Mouse (Mus musculus) MEL (cell line): ENCODE results near the gene Zfp146. TPM values are rescaled to one million over a fixed set of nuclear protein-coding genes. Genes with fewer than 3 reads are reported as not detected.

Experiments
- DNase-seq: peaks from one replicate; pipeline ENCODE4 v3.0.0; 2011; ENCODE audit warnings: low read depth, low spot score
- H3K27ac ChIP-seq: 2 replicates; pipeline ENCODE4 v1.5.1; 2012; ENCODE audit warnings: low read depth, mild to moderate bottlenecking, control low read depth, low read length, moderate library complexity; ENCODE audit not compliant: control insufficient read depth
- H3K27me3 ChIP-seq, 2 experiments: fragments of 150-350 bp in 1 of 2; sonication (generic) in 1 of 2; 2 replicates each; pipeline ENCODE4 v1.6.1; 2012; ENCODE audit warnings: low read length in 2 of 2, mild to moderate bottlenecking in 2 of 2, improper control_type of control experiment in 1 of 2, moderate library complexity in 1 of 2; ENCODE audit not compliant: insufficient read depth in 2 of 2, control insufficient read depth in 1 of 2
- H3K36me3 ChIP-seq, 2 experiments: 2 replicates each; pipeline ENCODE4 v1.6.1; 2012 to 2014; ENCODE audit warnings: low read length in 2 of 2, improper control_type of control experiment in 1 of 2, inconsistent platforms in 1 of 2, mild to moderate bottlenecking in 1 of 2; ENCODE audit not compliant: insufficient read depth in 2 of 2, control insufficient read depth in 1 of 2
- H3K4me1 ChIP-seq, 2 experiments: fragments of 150-350 bp in 1 of 2; sonication (generic) in 1 of 2; 2 replicates each; pipeline ENCODE4 v1.6.1; 2012; ENCODE audit warnings: low read length in 2 of 2, improper control_type of control experiment in 1 of 2, mild to moderate bottlenecking in 1 of 2; ENCODE audit not compliant: insufficient read depth in 2 of 2, control insufficient read depth in 1 of 2
- H3K4me3 ChIP-seq, 2 experiments: fragments of 150-350 bp in 1 of 2; sonication (generic) in 1 of 2; 2 replicates each; pipeline ENCODE4 v1.5.1; 2012; ENCODE audit warnings: low read depth in 2 of 2, low read length in 2 of 2, mild to moderate bottlenecking in 2 of 2, moderate library complexity in 2 of 2, control low read depth in 1 of 2, improper control_type of control experiment in 1 of 2; ENCODE audit not compliant: control insufficient read depth in 1 of 2, insufficient read depth in 1 of 2
- H3K79me2 ChIP-seq: 2 replicates; pipeline ENCODE4 v1.6.1; 2012; ENCODE audit warnings: mild to moderate bottlenecking, low read length, moderate library complexity; ENCODE audit not compliant: control insufficient read depth, poor library complexity, insufficient read depth
- H3K9ac ChIP-seq: 2 replicates; pipeline ENCODE4 v1.6.1; 2012; ENCODE audit warnings: low read depth, mild to moderate bottlenecking, control low read depth, low read length, moderate library complexity; ENCODE audit not compliant: control insufficient read depth, poor library complexity, severe bottlenecking
- H3K9me3 ChIP-seq: fragments of 150-350 bp; sonication (generic); replicated peaks from 2 replicates; pipeline ENCODE4 v1.6.1; 2012; ENCODE audit warnings: mild to moderate bottlenecking, low read length, improper control_type of control experiment, moderate library complexity; ENCODE audit not compliant: insufficient read depth
- BHLHE40 ChIP-seq: IDR thresholded peaks from 2 replicates; pipeline ENCODE4 v1.6.1; 2012; ENCODE audit warnings: low read depth, mild to moderate bottlenecking, inconsistent platforms, low read length, improper control_type of control experiment, borderline replicate concordance
- CHD1 ChIP-seq: IDR thresholded peaks from 2 replicates; pipeline ENCODE4 v1.6.1; 2012; ENCODE audit warnings: low read depth, mild to moderate bottlenecking, inconsistent platforms, low read length, improper control_type of control experiment
- CHD2 ChIP-seq: IDR thresholded peaks from 2 replicates; pipeline ENCODE4 v1.6.1; 2011; ENCODE audit warnings: low read length, improper control_type of control experiment
- CTCF ChIP-seq, 3 experiments: IDR thresholded peaks in 2 of 3; conservative IDR thresholded peaks in 1 of 3; 2 replicates each; pipeline ENCODE4 v1.5.1; 2011 to 2012; ENCODE audit warnings: low read length in 3 of 3, low read depth in 2 of 3, mild to moderate bottlenecking in 2 of 3, improper control_type of control experiment in 1 of 3, inconsistent platforms in 1 of 3, mixed read lengths in 1 of 3, moderate library complexity in 1 of 3; ENCODE audit not compliant: control insufficient read depth in 1 of 3, insufficient read depth in 1 of 3, poor library complexity in 1 of 3, severe bottlenecking in 1 of 3
- E2F4 ChIP-seq: IDR thresholded peaks from 2 replicates; pipeline ENCODE4 v1.6.1; 2011; ENCODE audit warnings: low read depth, low read length, improper control_type of control experiment, borderline replicate concordance
- ELF1 ChIP-seq: IDR thresholded peaks from 2 replicates; pipeline ENCODE4 v1.6.1; 2014; ENCODE audit warnings: low read depth, mild to moderate bottlenecking, inconsistent platforms, low read length, improper control_type of control experiment, moderate library complexity
- EP300 ChIP-seq, 2 experiments: IDR thresholded peaks; 2 replicates each; pipeline ENCODE4 v1.6.1; 2011; ENCODE audit warnings: improper control_type of control experiment in 2 of 2, low read length in 2 of 2, low read depth in 1 of 2, mild to moderate bottlenecking in 1 of 2
- ETS1 ChIP-seq: IDR thresholded peaks from 2 replicates; pipeline ENCODE4 v1.6.1; 2012; ENCODE audit warnings: low read depth, mild to moderate bottlenecking, inconsistent platforms, low read length, improper control_type of control experiment, moderate library complexity
- GATA1 ChIP-seq: IDR thresholded peaks from 2 replicates; pipeline ENCODE4 v1.6.1; 2011; ENCODE audit warnings: low read depth, low read length, improper control_type of control experiment
- HCFC1 ChIP-seq: IDR thresholded peaks from 2 replicates; pipeline ENCODE4 v1.6.1; 2012; ENCODE audit warnings: low read depth, mild to moderate bottlenecking, inconsistent platforms, low read length, improper control_type of control experiment, moderate library complexity
- JUND ChIP-seq: IDR thresholded peaks from 2 replicates; pipeline ENCODE4 v1.6.1; 2011; ENCODE audit warnings: low read depth, mild to moderate bottlenecking, improper control_type of control experiment, low read length
- KAT2A ChIP-seq: conservative IDR thresholded peaks from 2 replicates; pipeline ENCODE4 v1.6.1; 2012; ENCODE audit warnings: low read depth, low read length, improper control_type of control experiment, inconsistent platforms
- MAFK ChIP-seq: IDR thresholded peaks from 2 replicates; pipeline ENCODE4 v1.6.1; 2011; ENCODE audit warnings: low read depth, mild to moderate bottlenecking, low read length, improper control_type of control experiment, borderline replicate concordance
- MAX ChIP-seq: IDR thresholded peaks from 2 replicates; pipeline ENCODE4 v1.6.1; 2011; ENCODE audit warnings: low read length, improper control_type of control experiment
- MAZ ChIP-seq: IDR thresholded peaks from 2 replicates; pipeline ENCODE4 v1.6.1; 2012; ENCODE audit warnings: low read depth, mild to moderate bottlenecking, inconsistent platforms, low read length, improper control_type of control experiment
- MEF2A ChIP-seq: IDR thresholded peaks from 2 replicates; pipeline ENCODE4 v1.6.1; 2014; ENCODE audit warnings: low read depth, mild to moderate bottlenecking, inconsistent platforms, low read length, improper control_type of control experiment; ENCODE audit not compliant: poor library complexity, insufficient replicate concordance, severe bottlenecking; ENCODE audit errors: extremely low read depth
- MXI1 ChIP-seq: IDR thresholded peaks from 2 replicates; pipeline ENCODE4 v1.6.1; 2011; ENCODE audit warnings: mild to moderate bottlenecking, low read depth, low read length, improper control_type of control experiment
- MYB ChIP-seq: IDR thresholded peaks from 2 replicates; pipeline ENCODE4 v1.6.1; 2011; ENCODE audit warnings: mild to moderate bottlenecking, low read depth, low read length, improper control_type of control experiment
- MYC ChIP-seq: IDR thresholded peaks from 2 replicates; pipeline ENCODE4 v1.6.1; 2011; ENCODE audit warnings: low read depth, mild to moderate bottlenecking, low read length, improper control_type of control experiment, moderate library complexity
- NELFE ChIP-seq: IDR thresholded peaks from 2 replicates; pipeline ENCODE4 v1.6.1; 2011; ENCODE audit warnings: low read depth, low read length, improper control_type of control experiment
- NRF1 ChIP-seq: IDR thresholded peaks from 2 replicates; pipeline ENCODE4 v1.6.1; 2014; ENCODE audit warnings: low read depth, mild to moderate bottlenecking, inconsistent platforms, low read length, improper control_type of control experiment, moderate library complexity; ENCODE audit not compliant: poor library complexity, insufficient read depth, severe bottlenecking
- POLR2A ChIP-seq, 2 experiments: IDR thresholded peaks; 2 replicates each; pipeline ENCODE4 v1.6.1; 2011 to 2012; ENCODE audit warnings: low read length in 2 of 2, mild to moderate bottlenecking in 2 of 2, control low read depth in 1 of 2, improper control_type of control experiment in 1 of 2, low read depth in 1 of 2, moderate library complexity in 1 of 2; ENCODE audit not compliant: control insufficient read depth in 1 of 2, insufficient read depth in 1 of 2, poor library complexity in 1 of 2
- POLR2AphosphoS2 ChIP-seq: IDR thresholded peaks from 2 replicates; pipeline ENCODE4 v1.6.1; 2011; ENCODE audit warnings: low read length, improper control_type of control experiment
- POLR2AphosphoS5 ChIP-seq: IDR thresholded peaks from 2 replicates; pipeline ENCODE4 v1.6.1; 2012; ENCODE audit warnings: low read depth, borderline replicate concordance, mild to moderate bottlenecking, inconsistent platforms, low read length, moderate library complexity, mixed read lengths
- RAD21 ChIP-seq: IDR thresholded peaks from 2 replicates; pipeline ENCODE4 v1.6.1; 2011; ENCODE audit warnings: mild to moderate bottlenecking, low read depth, low read length, improper control_type of control experiment
- RCOR1 ChIP-seq: IDR thresholded peaks from 2 replicates; pipeline ENCODE4 v1.6.1; 2012; ENCODE audit warnings: low read depth, mild to moderate bottlenecking, inconsistent platforms, low read length, improper control_type of control experiment
- SIN3A ChIP-seq: IDR thresholded peaks from 2 replicates; pipeline ENCODE4 v1.6.1; 2012; ENCODE audit warnings: low read length, improper control_type of control experiment, inconsistent platforms
- SMC3 ChIP-seq: IDR thresholded peaks from 2 replicates; pipeline ENCODE4 v1.6.1; 2011; ENCODE audit warnings: low read depth, low read length, improper control_type of control experiment
- TAL1 ChIP-seq: IDR thresholded peaks from 2 replicates; pipeline ENCODE4 v1.6.1; 2012; ENCODE audit warnings: mild to moderate bottlenecking, inconsistent platforms, low read length, moderate library complexity, mixed read lengths
- TBP ChIP-seq: IDR thresholded peaks from 2 replicates; pipeline ENCODE4 v1.8.0; 2011; ENCODE audit warnings: low read depth, low read length, improper control_type of control experiment
- TCF12 ChIP-seq: IDR thresholded peaks from 2 replicates; pipeline ENCODE4 v1.6.1; 2014; ENCODE audit warnings: low read depth, mild to moderate bottlenecking, inconsistent platforms, low read length, improper control_type of control experiment, moderate library complexity
- UBTF ChIP-seq: IDR thresholded peaks from 2 replicates; pipeline ENCODE4 v1.6.1; 2012; ENCODE audit warnings: low read depth, mild to moderate bottlenecking, inconsistent platforms, low read length, improper control_type of control experiment, moderate library complexity, borderline replicate concordance; ENCODE audit not compliant: insufficient read depth
- USF1 ChIP-seq: IDR thresholded peaks from 2 replicates; pipeline ENCODE4 v1.6.1; 2014; ENCODE audit warnings: low read depth, mild to moderate bottlenecking, inconsistent platforms, low read length, improper control_type of control experiment, moderate library complexity
- USF2 ChIP-seq, 2 experiments: IDR thresholded peaks; 2 replicates each; pipeline ENCODE4 v1.6.1; 2011 to 2012; ENCODE audit warnings: improper control_type of control experiment in 2 of 2, low read length in 2 of 2, borderline replicate concordance in 1 of 2, inconsistent platforms in 1 of 2, low read depth in 1 of 2, mild to moderate bottlenecking in 1 of 2; ENCODE audit not compliant: insufficient read depth in 1 of 2
- ZC3H11A ChIP-seq: IDR thresholded peaks from 2 replicates; pipeline ENCODE4 v1.6.1; 2012; ENCODE audit warnings: low read depth, mild to moderate bottlenecking, inconsistent platforms, low read length, improper control_type of control experiment
- ZKSCAN1 ChIP-seq: IDR thresholded peaks from 2 replicates; pipeline ENCODE4 v1.6.1; 2012; ENCODE audit warnings: low read depth, mild to moderate bottlenecking, inconsistent platforms, low read length, improper control_type of control experiment, moderate library complexity
- ZMIZ1 ChIP-seq: IDR thresholded peaks from 2 replicates; pipeline ENCODE4 v1.6.1; 2012; ENCODE audit warnings: low read depth, mild to moderate bottlenecking, inconsistent platforms, low read length, improper control_type of control experiment, moderate library complexity
- ZNF384 ChIP-seq: IDR thresholded peaks from 2 replicates; pipeline ENCODE4 v1.6.1; 2012; ENCODE audit warnings: low read depth, mild to moderate bottlenecking, inconsistent platforms, low read length, improper control_type of control experiment
- polyA plus RNA-seq, 2 experiments: library from polyadenylated mRNA; stranded (reverse) in 1 of 2; unstranded in 1 of 2; fragments of >175 nt in 1 of 2; fragments of >200 nt in 1 of 2; gene quantifications; 2 replicates each; pipeline versions ENCODE4 v1.2.1 to v1.2.4; 2012; ENCODE audit warnings: low replicate concordance in 2 of 2, low read depth in 1 of 2; ENCODE audit not compliant: insufficient read length in 2 of 2, insufficient read depth in 1 of 2, missing spikeins in 1 of 2
- total RNA-seq: library from RNA; depleted of rRNA; stranded (reverse); fragments of 300-350 nt; gene quantifications from 2 replicates; pipeline ENCODE4 v1.2.3, GENCODE M21; 2012

The Zfp146 gene
- total and polyA plus RNA-seq, 3 experiments, result 35.5 to 38.9 TPM; not detected in 1

DNA sequence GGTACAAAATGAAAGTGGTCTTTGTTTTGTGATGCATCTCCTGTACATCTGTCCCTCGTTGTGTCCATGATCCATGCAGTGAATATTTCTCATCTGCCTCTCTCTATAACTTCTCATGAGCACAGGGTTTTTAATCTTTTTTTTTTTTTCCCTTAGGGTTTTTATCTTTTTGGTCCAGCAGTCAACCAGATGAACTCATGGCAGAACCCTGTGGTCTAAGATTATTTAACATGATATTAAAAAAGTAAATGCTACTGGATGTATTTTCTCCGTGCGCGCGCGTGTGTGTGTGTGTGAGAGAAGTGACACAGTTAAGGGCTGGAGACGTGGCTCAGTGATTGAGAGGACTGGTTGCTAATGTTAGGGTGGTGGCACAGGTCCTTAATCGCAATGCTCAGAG, 39.6 kb downstream of the Zfp146 start:
- DNase-seq, result peak; percentile 27
- Histone ChIP-seq H3K27ac (no peak overlapping the region), H3K79me2 (0 out of 2 replicates have a peak, but pooled peaks cover 2% of the 10 kb centered on the region), H3K36me3 (peaks cover 2 to 11% of the 10 kb centered on the region in 2 experiments; a peak in 3 of 4 replicates), H3K4me3 (no peak overlapping the region), H3K9me3 (no peaks in the 10 kb centered on the region), H3K9ac (no peak overlapping the region), H3K4me1 (peaks cover 0 to 6% of the 10 kb centered on the region in 2 experiments; a peak in 1 of 4 replicates), H3K27me3 (no peaks in the 10 kb centered on the region)
- no peak for TF ChIP-seq MXI1
- TF ChIP-seq RCOR1, result peak; percentile 55; the same call in 1 of the 2 replicates
- TF ChIP-seq ZNF384, result peak; percentile 52; the same call in 1 of the 2 replicates
- TF ChIP-seq ZKSCAN1, result no peak
- TF ChIP-seq SIN3A, result peak; percentile 31; the same call in 1 of the 2 replicates
- TF ChIP-seq ELF1, result no peak
- no peak for TF ChIP-seq CHD1
- TF ChIP-seq ZC3H11A, result no peak
- no peak for TF ChIP-seq RAD21
- no peak for TF ChIP-seq POLR2AphosphoS2
- no peak for TF ChIP-seq BHLHE40
- no peak for TF ChIP-seq MEF2A
- no peak for TF ChIP-seq ZMIZ1
- TF ChIP-seq USF2 (IDR thresholded peaks at IDR 0.05; ENCODE audit: borderline replicate concordance in 1 of 2, insufficient read depth in 1 of 2, low read depth in 1 of 2, low read length in 2 of 2), result no peak
- 0 out of 2 replicates have a peak, but pooled peaks have one; percentile 21 for TF ChIP-seq ETS1
- no peak for TF ChIP-seq E2F4
- TF ChIP-seq CHD2, result no peak
- no peak for TF ChIP-seq KAT2A
- no peak for TF ChIP-seq MAZ
- no peak for TF ChIP-seq NRF1
- TF ChIP-seq MAFK, result no peak
- TF ChIP-seq SMC3, result no peak
- TF ChIP-seq POLR2A (IDR thresholded peaks at IDR 0.05; ENCODE audit: control insufficient read depth in 1 of 2, insufficient read depth in 1 of 2, low read depth in 1 of 2, low read length in 2 of 2, poor library complexity in 1 of 2), result no peak
- no peak for TF ChIP-seq TBP
- TF ChIP-seq POLR2AphosphoS5, result no peak
- peak; percentile 32 to 35; a peak in 2 of 4 replicates for TF ChIP-seq EP300 (IDR thresholded peaks at IDR 0.05; ENCODE audit: low read depth in 1 of 2, low read length in 2 of 2)
- no peak for TF ChIP-seq TAL1
- TF ChIP-seq TCF12, result peak; percentile 56; the same call in 1 of the 2 replicates
- TF ChIP-seq MAX, result no peak
- TF ChIP-seq USF1, result no peak
- TF ChIP-seq MYC, result no peak
- TF ChIP-seq JUND, result no peak
- no peak for TF ChIP-seq CTCF (IDR thresholded peaks at IDR 0.05 in 2 of 3, conservative IDR thresholded peaks at IDR 0.05 in 1 of 3; ENCODE audit: control insufficient read depth in 1 of 3, insufficient read depth in 1 of 3, low read depth in 2 of 3, low read length in 3 of 3, poor library complexity in 1 of 3, severe bottlenecking in 1 of 3)
- TF ChIP-seq NELFE, result no peak
- TF ChIP-seq UBTF, result no peak
- TF ChIP-seq MYB, result no peak
- no peak for TF ChIP-seq HCFC1
- TF ChIP-seq GATA1, result peak; percentile 35
